Mouse (Mus musculus): ENCODE results near the gene Myl9. TPM values are rescaled to one million over a fixed set of nuclear protein-coding genes. Genes with fewer than 3 reads are reported as not detected.

Myl9 gene
- polyA plus RNA-seq, 1 experiment from 2014 or later, result 23.3 TPM

DNA sequence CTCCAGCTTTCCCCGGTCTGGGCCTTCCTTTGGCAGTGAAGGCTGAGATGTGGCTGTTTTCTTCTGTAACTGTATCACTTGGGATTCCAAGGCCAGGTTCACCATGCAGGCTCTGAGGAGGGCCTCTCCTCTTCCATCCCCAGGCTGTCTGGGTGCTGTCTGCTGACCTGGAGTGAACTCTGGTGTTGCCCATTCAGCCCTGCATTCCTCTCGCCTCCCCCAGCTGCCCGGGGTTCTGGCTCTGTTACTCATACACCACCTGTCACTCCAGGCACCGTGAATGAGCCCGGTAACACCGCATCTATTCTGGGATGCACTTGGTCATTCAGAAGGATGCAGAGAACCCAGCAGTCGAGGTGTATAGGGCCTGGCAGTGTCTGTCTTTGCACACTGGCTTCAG lies 38.4 kb upstream of the Myl9 start:
- H3K4me1 ChIP-seq (ENCODE audit: control insufficient read depth, insufficient read depth, low read length), result peaks cover 23% of the 10 kb centered on the region
- H3K9ac ChIP-seq (replicated peaks; ENCODE audit: low read depth, low read length), result no peak overlapping the region
- H3K36me3 ChIP-seq (ENCODE audit: control insufficient read depth, insufficient read depth, low read length), result 0 out of 2 replicates have a peak, but pooled peaks cover 3% of the 10 kb centered on the region
- H3K27me3 ChIP-seq (ENCODE audit: control insufficient read depth, insufficient read depth, low read length), result no peaks in the 10 kb centered on the region
- no peaks in the 10 kb centered on the region for H3K9me3 ChIP-seq (ENCODE audit: control insufficient read depth, low read length)
- WGBS, result 41% methylated on average over 7 of the region's 7 CpGs
- H3K4me3 ChIP-seq (ENCODE audit: low read depth, low read length), result no peak overlapping the region
- no peak for ATAC-seq (ENCODE audit: low read depth)
- H3K4me2 ChIP-seq (ENCODE audit: low read depth, low read length), result no peak overlapping the region
- no peak overlapping the region for H3K27ac ChIP-seq (ENCODE audit: low read depth, low read length)

DNA sequence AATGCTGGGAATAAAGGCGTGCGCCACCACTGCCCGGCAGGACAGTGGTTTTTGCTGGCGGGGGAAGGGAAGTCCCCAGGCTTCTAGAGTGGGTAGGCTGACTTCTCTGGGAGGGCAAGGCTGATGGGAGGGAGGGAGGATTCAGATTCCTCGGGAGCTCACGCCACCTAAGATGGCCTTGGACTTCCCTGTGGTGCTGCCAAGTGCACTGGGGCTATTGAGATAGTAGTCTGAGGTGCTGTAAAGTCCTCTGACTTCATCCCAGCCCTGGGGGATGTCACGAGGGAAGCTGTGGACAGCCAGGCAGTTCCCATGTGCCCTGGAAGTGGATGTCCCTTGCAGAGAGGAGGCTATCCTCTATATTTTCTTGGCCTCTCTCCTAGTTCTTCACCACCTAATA lies 37.2 kb upstream of the Myl9 start:
- Histone ChIP-seq H3K4me1 (ENCODE audit: control insufficient read depth, insufficient read depth, low read length) (peaks cover 26% of the 10 kb centered on the region), H3K9ac (replicated peaks; ENCODE audit: low read depth, low read length) (no peak overlapping the region), H3K4me3 (ENCODE audit: low read depth, low read length) (no peak overlapping the region), H3K27ac (ENCODE audit: low read depth, low read length) (no peak overlapping the region), H3K27me3 (ENCODE audit: control insufficient read depth, insufficient read depth, low read length) (no peaks in the 10 kb centered on the region), H3K9me3 (ENCODE audit: control insufficient read depth, low read length) (no peaks in the 10 kb centered on the region), H3K4me2 (ENCODE audit: low read depth, low read length) (no peak overlapping the region), H3K36me3 (ENCODE audit: control insufficient read depth, insufficient read depth, low read length) (no peaks in the 10 kb centered on the region)
- ATAC-seq (ENCODE audit: low read depth), result no peak
- WGBS, result 76% methylated on average over 7 of the region's 7 CpGs

DNA sequence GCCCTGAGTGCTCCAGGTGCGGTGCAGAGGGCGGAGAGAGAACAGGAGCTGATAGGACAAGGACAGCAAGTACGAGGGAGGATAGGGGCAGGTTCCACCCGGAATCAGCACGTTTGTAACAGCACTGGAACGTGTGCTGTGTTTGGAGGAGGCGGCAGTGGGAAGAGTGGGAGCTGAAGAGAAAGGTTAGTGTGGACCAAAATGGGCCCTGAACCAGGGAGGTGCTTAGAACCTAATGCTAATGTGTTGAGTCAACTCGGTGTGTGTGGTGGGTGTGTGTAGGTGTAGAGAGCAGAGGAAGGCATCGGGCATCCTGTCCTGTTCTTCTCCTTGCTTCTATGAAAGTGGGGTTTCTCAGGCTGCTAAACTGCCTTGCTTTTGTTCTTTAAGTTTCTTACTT lies 34.0 kb upstream of the Myl9 start:
- Histone ChIP-seq H3K9ac (replicated peaks; ENCODE audit: low read depth, low read length) (no peak overlapping the region), H3K36me3 (ENCODE audit: control insufficient read depth, insufficient read depth, low read length) (peaks cover 2% of the 10 kb centered on the region), H3K4me3 (ENCODE audit: low read depth, low read length) (no peak overlapping the region), H3K27me3 (ENCODE audit: control insufficient read depth, insufficient read depth, low read length) (no peaks in the 10 kb centered on the region), H3K4me1 (ENCODE audit: control insufficient read depth, insufficient read depth, low read length) (peaks cover 16% of the 10 kb centered on the region; the same call in 1 of the 2 replicates), H3K4me2 (ENCODE audit: low read depth, low read length) (no peak overlapping the region), H3K27ac (ENCODE audit: low read depth, low read length) (no peak overlapping the region), H3K9me3 (ENCODE audit: control insufficient read depth, low read length) (no peaks in the 10 kb centered on the region)
- no peak for ATAC-seq (ENCODE audit: low read depth)
- 90% methylated on average over 9 of the region's 9 CpGs for WGBS

DNA sequence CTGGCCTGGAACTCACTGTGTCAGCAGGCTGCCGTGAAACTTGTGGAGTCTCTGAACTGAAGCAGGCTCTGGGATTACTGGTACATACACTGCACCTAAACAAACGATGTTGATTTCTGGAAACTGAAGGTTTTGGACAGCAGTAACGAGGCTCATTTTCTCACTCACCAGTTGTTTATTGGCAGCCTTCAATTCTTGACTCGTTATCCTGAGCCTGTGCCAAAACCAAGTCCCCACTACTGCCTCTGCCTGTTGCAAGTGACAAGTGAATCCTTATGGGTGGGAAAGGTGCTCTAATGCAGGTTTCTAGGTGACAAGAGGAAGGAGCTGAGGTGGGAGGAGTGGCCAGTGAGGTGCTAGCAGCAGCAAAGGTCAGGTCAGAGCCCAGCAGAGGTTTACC lies 33.2 kb upstream of the Myl9 start:
- 69% methylated on average over 4 of the region's 4 CpGs for WGBS
- H3K9me3 ChIP-seq (ENCODE audit: control insufficient read depth, low read length), result no peaks in the 10 kb centered on the region
- no peak overlapping the region for H3K9ac ChIP-seq (replicated peaks; ENCODE audit: low read depth, low read length)
- H3K27me3 ChIP-seq (ENCODE audit: control insufficient read depth, insufficient read depth, low read length), result no peaks in the 10 kb centered on the region
- H3K4me2 ChIP-seq (ENCODE audit: low read depth, low read length), result no peak overlapping the region
- no peak overlapping the region for H3K27ac ChIP-seq (ENCODE audit: low read depth, low read length)
- no peak for ATAC-seq (ENCODE audit: low read depth)
- no peak overlapping the region for H3K4me3 ChIP-seq (ENCODE audit: low read depth, low read length)
- H3K36me3 ChIP-seq (ENCODE audit: control insufficient read depth, insufficient read depth, low read length), result peaks cover 9% of the 10 kb centered on the region
- H3K4me1 ChIP-seq (ENCODE audit: control insufficient read depth, insufficient read depth, low read length), result peaks cover 16% of the 10 kb centered on the region; the same call in 1 of the 2 replicates

DNA sequence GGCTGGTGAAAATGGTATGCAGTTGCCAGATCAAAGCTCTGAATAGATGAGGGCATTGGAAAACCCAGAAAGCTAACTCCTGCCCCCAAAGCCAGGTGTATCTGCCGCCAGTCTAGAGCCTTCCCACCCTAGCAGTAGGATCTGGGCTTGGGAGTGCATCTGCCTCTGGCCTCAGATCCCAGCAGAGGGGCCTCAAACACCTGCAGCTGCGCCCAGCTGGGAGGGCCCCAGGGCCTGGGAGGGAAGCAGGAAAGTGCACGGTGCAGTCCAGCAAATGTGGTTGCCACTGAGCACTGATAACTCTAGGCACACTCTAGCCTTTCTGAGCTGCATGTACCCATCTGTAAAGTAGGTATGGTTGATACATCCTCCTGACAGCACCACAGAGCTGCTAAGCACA lies 32.0 kb upstream of the Myl9 start:
- Histone ChIP-seq H3K27ac (ENCODE audit: low read depth, low read length) (no peak overlapping the region), H3K4me2 (ENCODE audit: low read depth, low read length) (no peak overlapping the region), H3K4me3 (ENCODE audit: low read depth, low read length) (no peak overlapping the region), H3K9ac (replicated peaks; ENCODE audit: low read depth, low read length) (no peak overlapping the region), H3K27me3 (ENCODE audit: control insufficient read depth, insufficient read depth, low read length) (no peaks in the 10 kb centered on the region), H3K36me3 (ENCODE audit: control insufficient read depth, insufficient read depth, low read length) (peaks cover 20% of the 10 kb centered on the region), H3K4me1 (ENCODE audit: control insufficient read depth, insufficient read depth, low read length) (peaks cover 16% of the 10 kb centered on the region; the same call in 1 of the 2 replicates), H3K9me3 (ENCODE audit: control insufficient read depth, low read length) (no peaks in the 10 kb centered on the region)
- 71% methylated on average over 3 of the region's 3 CpGs for WGBS
- no peak for ATAC-seq (ENCODE audit: low read depth)

GRCm38 (mm10) chr2:156744414-156744813 lies 30.8 kb upstream of the Myl9 start:
- H3K9ac ChIP-seq (replicated peaks; ENCODE audit: low read depth, low read length), result no peak overlapping the region
- H3K4me2 ChIP-seq (ENCODE audit: low read depth, low read length), result no peak overlapping the region
- peaks cover 28% of the 10 kb centered on the region for H3K36me3 ChIP-seq (ENCODE audit: control insufficient read depth, insufficient read depth, low read length)
- no peak overlapping the region for H3K4me3 ChIP-seq (ENCODE audit: low read depth, low read length)
- no peaks in the 10 kb centered on the region for H3K27me3 ChIP-seq (ENCODE audit: control insufficient read depth, insufficient read depth, low read length)
- no peak for ATAC-seq (ENCODE audit: low read depth)
- no peaks in the 10 kb centered on the region for H3K9me3 ChIP-seq (ENCODE audit: control insufficient read depth, low read length)
- 71% methylated on average over 5 of the region's 5 CpGs for WGBS
- H3K27ac ChIP-seq (ENCODE audit: low read depth, low read length), result no peak overlapping the region
- peaks cover 16% of the 10 kb centered on the region; the same call in 1 of the 2 replicates for H3K4me1 ChIP-seq (ENCODE audit: control insufficient read depth, insufficient read depth, low read length)

DNA sequence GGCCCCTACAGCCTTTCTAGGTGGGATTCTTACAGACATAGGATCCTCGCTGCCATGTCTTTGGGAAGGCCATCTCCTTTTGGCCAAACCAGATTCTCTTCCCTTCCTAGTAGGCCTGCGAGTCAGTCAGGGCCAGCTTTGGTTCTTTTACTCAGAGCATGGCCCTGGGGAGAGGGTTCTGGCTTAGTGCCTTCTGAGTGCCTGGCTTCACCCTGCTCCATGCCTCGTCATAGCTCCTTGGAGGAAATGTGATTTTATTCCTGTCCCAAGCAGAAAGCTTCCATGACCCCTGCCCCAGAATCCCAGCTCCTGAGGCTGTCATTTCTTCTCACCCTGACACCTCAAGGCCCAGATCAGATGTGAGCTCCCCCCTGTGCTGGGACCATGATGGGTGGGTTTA lies 27.9 kb upstream of the Myl9 start:
- Histone ChIP-seq H3K4me3 (ENCODE audit: low read depth, low read length) (no peak overlapping the region), H3K4me1 (ENCODE audit: control insufficient read depth, insufficient read depth, low read length) (0 out of 2 replicates have a peak, but pooled peaks cover 8% of the 10 kb centered on the region), H3K9me3 (ENCODE audit: control insufficient read depth, low read length) (no peaks in the 10 kb centered on the region), H3K36me3 (ENCODE audit: control insufficient read depth, insufficient read depth, low read length) (peaks cover 46% of the 10 kb centered on the region), H3K4me2 (ENCODE audit: low read depth, low read length) (no peak overlapping the region), H3K27ac (ENCODE audit: low read depth, low read length) (no peak overlapping the region), H3K27me3 (ENCODE audit: control insufficient read depth, insufficient read depth, low read length) (no peaks in the 10 kb centered on the region), H3K9ac (replicated peaks; ENCODE audit: low read depth, low read length) (no peak overlapping the region)
- no peak for ATAC-seq (ENCODE audit: low read depth)
- 95% methylated on average over 3 of the region's 3 CpGs for WGBS

- Histone ChIP-seq H3K36me3 (ENCODE audit: control insufficient read depth, insufficient read depth, low read length) (peaks cover 59% of the 10 kb centered on the region), H3K4me3 (ENCODE audit: low read depth, low read length) (no peak overlapping the region), H3K27ac (ENCODE audit: low read depth, low read length) (no peak overlapping the region), H3K9ac (replicated peaks; ENCODE audit: low read depth, low read length) (no peak overlapping the region), H3K4me1 (ENCODE audit: control insufficient read depth, insufficient read depth, low read length) (no peaks in the 10 kb centered on the region), H3K27me3 (ENCODE audit: control insufficient read depth, insufficient read depth, low read length) (no peaks in the 10 kb centered on the region), H3K9me3 (ENCODE audit: control insufficient read depth, low read length) (no peaks in the 10 kb centered on the region), H3K4me2 (ENCODE audit: low read depth, low read length) (no peak overlapping the region)
- no peak for ATAC-seq (ENCODE audit: low read depth)
- WGBS, result 92% methylated on average over 8 of the region's 8 CpGs
Measured at GRCm38 (mm10) chr2:156749687-156750086, 25.5 kb upstream of the Myl9 start.

DNA sequence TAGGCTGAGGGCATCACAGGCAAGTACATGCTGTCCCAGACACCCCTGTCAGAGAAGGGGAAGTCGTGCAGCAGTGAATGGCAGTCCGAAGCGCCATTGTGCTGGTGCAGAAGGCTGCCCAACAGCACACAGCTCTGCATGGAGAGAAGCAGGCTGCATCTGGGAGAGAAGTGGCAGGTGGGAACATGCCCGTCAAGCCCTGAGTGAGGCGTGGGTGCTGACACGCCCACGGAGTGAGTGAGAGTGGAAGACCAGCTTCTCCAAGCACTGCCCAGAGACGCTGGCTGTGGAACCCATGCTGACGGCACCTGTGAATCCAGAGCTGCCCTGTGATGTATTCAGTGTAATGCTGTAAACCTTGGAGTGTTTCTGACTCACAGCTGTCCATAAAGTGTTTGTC lies 18.3 kb upstream of the Myl9 start:
- Histone ChIP-seq H3K9ac (replicated peaks; ENCODE audit: low read depth, low read length) (no peak overlapping the region), H3K27me3 (ENCODE audit: control insufficient read depth, insufficient read depth, low read length) (no peaks in the 10 kb centered on the region), H3K9me3 (ENCODE audit: control insufficient read depth, low read length) (no peaks in the 10 kb centered on the region), H3K27ac (ENCODE audit: low read depth, low read length) (no peak overlapping the region), H3K36me3 (ENCODE audit: control insufficient read depth, insufficient read depth, low read length) (peaks cover 73% of the 10 kb centered on the region), H3K4me3 (ENCODE audit: low read depth, low read length) (no peak overlapping the region), H3K4me2 (ENCODE audit: low read depth, low read length) (no peak overlapping the region), H3K4me1 (ENCODE audit: control insufficient read depth, insufficient read depth, low read length) (no peaks in the 10 kb centered on the region)
- 97% methylated on average over 9 of the region's 9 CpGs for WGBS
- ATAC-seq (ENCODE audit: low read depth), result no peak

Data from neural tube, embryonic 14.5 days (tissue).